Mouse (Mus musculus) heart, embryonic 14.5 days (tissue): ENCODE results near the gene Zcwpw1. TPM values are rescaled to one million over a fixed set of nuclear protein-coding genes. Genes with fewer than 3 reads are reported as not detected.

Source experiments
- ATAC-seq: fragments of 200-750 bp; cut with Nextera tagmentation; 2 replicates; pipeline ENCODE4 v1.8.0; 2017; ENCODE audit warnings: low read depth, moderate TSS enrichment; ENCODE audit not compliant: insufficient number of reproducible peaks, insufficient read depth, low FRiP score
- H3K27ac ChIP-seq, 2 experiments: fragments of 200-500 bp in 1 of 2; fragments of 300-500 bp in 1 of 2; sonication (generic) in 1 of 2; replicated peaks in 1 of 2; 2 replicates each; pipeline ENCODE4 v1.5.1; 2012 to 2014; ENCODE audit warnings: low read depth in 2 of 2, low read length in 2 of 2, control low read depth in 1 of 2, mild to moderate bottlenecking in 1 of 2, mixed read lengths in 1 of 2; ENCODE audit not compliant: control insufficient read depth in 1 of 2, insufficient read depth in 1 of 2
- H3K27me3 ChIP-seq: fragments of 300-500 bp; sonication (generic); 2 replicates; pipeline ENCODE4 v1.6.1; 2014; ENCODE audit warnings: mild to moderate bottlenecking, low read length, control low read depth; ENCODE audit not compliant: control insufficient read depth, insufficient read depth
- H3K36me3 ChIP-seq: fragments of 300-500 bp; sonication (generic); 2 replicates; pipeline ENCODE4 v1.6.1; 2014; ENCODE audit warnings: mild to moderate bottlenecking, control low read depth, low read length, mixed read lengths; ENCODE audit not compliant: control insufficient read depth, insufficient read depth
- H3K4me1 ChIP-seq, 2 experiments: fragments of 200-500 bp in 1 of 2; fragments of 300-500 bp in 1 of 2; sonication (generic) in 1 of 2; 2 replicates each; pipeline ENCODE4 v1.6.1; 2012 to 2014; ENCODE audit warnings: low read length in 2 of 2, control low read depth in 1 of 2, mixed read lengths in 1 of 2; ENCODE audit not compliant: control insufficient read depth in 2 of 2, insufficient read depth in 2 of 2
- H3K4me2 ChIP-seq: fragments of 300-500 bp; sonication (generic); 2 replicates; pipeline ENCODE4 v1.6.1; 2014; ENCODE audit warnings: mild to moderate bottlenecking, low read length
- H3K4me3 ChIP-seq, 2 experiments: fragments of 200-500 bp in 1 of 2; fragments of 300-500 bp in 1 of 2; sonication (generic) in 1 of 2; 2 replicates each; pipeline ENCODE4 v1.5.1; 2012 to 2014; ENCODE audit warnings: low read length in 2 of 2, mild to moderate bottlenecking in 2 of 2, control low read depth in 1 of 2, low read depth in 1 of 2, moderate library complexity in 1 of 2; ENCODE audit not compliant: control insufficient read depth in 1 of 2, insufficient read depth in 1 of 2
- H3K9ac ChIP-seq: fragments of 300-500 bp; sonication (generic); 2 replicates; pipeline ENCODE4 v1.6.1; 2014; ENCODE audit warnings: mild to moderate bottlenecking, low read length
- H3K9me3 ChIP-seq: fragments of 300-500 bp; sonication (generic); 2 replicates; pipeline ENCODE4 v1.6.1; 2016; ENCODE audit warnings: low read length, control low read depth; ENCODE audit not compliant: control insufficient read depth
- WGBS: fragments of 180-500 bp; shearing (Covaris S2); extraction: QIAGEN DNeasy Blood & Tissue Kit; methylation state at CpG from one replicate; pipeline ENCODE4 v1.1.7; 2014; 5-methylcytosine and 5-hydroxymethylcytosine counted together
- polyA plus RNA-seq: library from polyadenylated mRNA; unstranded; fragments of >200 nt; fragmentation: Nextera tagmentation; extraction: Ambion mirVana; gene quantifications from 2 replicates; pipeline ENCODE4 v1.2.1, GENCODE M21; 2014

The Zcwpw1 gene
- polyA plus RNA-seq, result 7.3 and 7.6 TPM in 2 replicates

DNA sequence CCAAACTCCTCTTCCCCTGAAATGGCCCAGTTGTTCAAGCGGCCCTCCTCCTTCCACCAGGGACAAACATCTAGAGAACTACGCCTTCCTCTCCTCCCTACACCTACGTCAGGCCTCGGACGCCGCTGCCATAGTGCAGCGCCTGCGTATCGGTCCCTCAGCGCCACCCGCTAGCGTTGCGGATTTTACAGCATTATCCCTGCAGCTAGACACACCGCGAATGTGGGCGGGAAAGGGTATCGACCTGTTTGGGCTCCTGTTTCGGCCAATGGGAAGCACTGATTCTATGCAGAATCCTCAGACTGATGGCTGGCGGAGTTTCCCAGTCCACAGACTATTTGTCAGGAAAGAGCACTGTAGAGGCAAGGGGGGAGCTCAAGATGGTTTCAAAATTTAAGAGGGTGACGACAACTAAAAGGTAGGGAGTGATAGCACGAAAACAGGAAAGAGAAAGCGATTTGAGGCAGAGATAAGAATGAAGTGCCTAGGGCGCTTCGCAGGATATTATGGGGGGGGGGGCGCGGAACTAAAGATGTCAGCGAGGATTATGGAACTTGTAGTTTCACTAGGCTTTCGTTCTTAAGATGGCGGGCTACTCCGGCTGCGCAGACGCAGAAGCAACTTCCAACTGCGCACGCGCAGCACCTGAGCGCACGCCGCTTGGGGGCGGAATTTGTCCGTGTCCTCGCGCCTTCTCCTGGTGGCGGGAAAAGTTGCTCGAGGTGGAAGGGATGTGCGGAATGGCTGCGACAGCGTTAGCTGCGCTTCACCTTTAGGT lies at the start of gene Zcwpw1, which contains the start of gene Mepce:
Zcwpw1 (plus strand) TSS at position 648 of the 778 bp plus-strand sequence.
Mepce (minus strand) TSS at position 505 of the 778 bp plus-strand sequence.
- WGBS, result 0% methylated on average over 48 of the region's 48 CpGs
- Histone ChIP-seq H3K4me3 (peak within 1 kb of the TSS; percentile 62 to 63), H3K4me2 (peak within 1 kb of the TSS; percentile 77), H3K27ac (peak within 1 kb of the TSS; percentile 97 to 98), H3K4me1 (peaks cover 26 to 28% of the 10 kb centered on the region in 2 experiments), H3K9me3 (no peaks in the 10 kb centered on the region), H3K9ac (peak within 1 kb of the TSS; percentile 96), H3K36me3 (peaks cover 26% of the 10 kb centered on the region), H3K27me3 (no peaks in the 10 kb centered on the region)
- peak; percentile 38 for ATAC-seq

- no peak overlapping the region for H3K4me2 ChIP-seq
- ATAC-seq, result no peak
- no peak overlapping the region for H3K27ac ChIP-seq
- 49% methylated on average over 5 of the region's 5 CpGs for WGBS
- H3K36me3 ChIP-seq, result peaks cover 10% of the 10 kb centered on the region; the same call in 1 of the 2 replicates
- H3K9ac ChIP-seq, result no peak overlapping the region
- no peak overlapping the region for H3K4me3 ChIP-seq
- peaks cover 3 to 8% of the 10 kb centered on the region in 2 experiments; a peak in 3 of 4 replicates for H3K4me1 ChIP-seq
- no peaks in the 10 kb centered on the region for H3K27me3 ChIP-seq
- no peaks in the 10 kb centered on the region for H3K9me3 ChIP-seq
These were observed 49.1 kb upstream of the Zcwpw1 start for GRCm38 (mm10) chr5:137738516-137738915.

DNA sequence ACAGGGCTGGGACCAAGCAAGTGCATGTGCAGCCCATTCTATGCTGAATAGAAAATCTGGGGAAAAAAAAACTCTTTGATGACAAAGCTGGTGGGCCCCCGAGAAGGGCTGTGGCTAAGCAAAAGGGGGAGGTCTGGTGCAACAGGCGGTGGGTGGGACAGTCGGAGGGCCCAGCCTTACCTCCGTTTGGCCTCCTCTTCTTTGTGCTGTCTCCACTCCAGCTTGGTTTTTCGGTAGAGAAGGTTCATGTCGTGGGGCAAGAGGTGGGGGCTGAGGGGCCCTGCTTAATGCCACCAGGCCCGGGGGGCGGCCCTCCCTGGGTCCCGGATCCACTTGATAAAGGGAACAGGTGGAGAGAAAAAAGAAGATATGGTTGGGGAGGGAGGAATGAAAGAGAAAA lies 48.1 kb upstream of the Zcwpw1 start:
- H3K9me3 ChIP-seq, result no peaks in the 10 kb centered on the region
- no peak overlapping the region for H3K27ac ChIP-seq
- H3K4me2 ChIP-seq, result no peak overlapping the region
- 0 out of 2 replicates have a peak overlapping the region, but pooled peaks have one; percentile 8 for H3K9ac ChIP-seq
- H3K4me1 ChIP-seq, result peaks cover 3 to 8% of the 10 kb centered on the region in 2 experiments; a peak in 3 of 4 replicates
- H3K27me3 ChIP-seq, result no peaks in the 10 kb centered on the region
- WGBS, result 74% methylated on average over 9 of the region's 9 CpGs
- H3K36me3 ChIP-seq, result peaks cover 9% of the 10 kb centered on the region; the same call in 1 of the 2 replicates
- no peak for ATAC-seq
- no peak overlapping the region for H3K4me3 ChIP-seq

DNA sequence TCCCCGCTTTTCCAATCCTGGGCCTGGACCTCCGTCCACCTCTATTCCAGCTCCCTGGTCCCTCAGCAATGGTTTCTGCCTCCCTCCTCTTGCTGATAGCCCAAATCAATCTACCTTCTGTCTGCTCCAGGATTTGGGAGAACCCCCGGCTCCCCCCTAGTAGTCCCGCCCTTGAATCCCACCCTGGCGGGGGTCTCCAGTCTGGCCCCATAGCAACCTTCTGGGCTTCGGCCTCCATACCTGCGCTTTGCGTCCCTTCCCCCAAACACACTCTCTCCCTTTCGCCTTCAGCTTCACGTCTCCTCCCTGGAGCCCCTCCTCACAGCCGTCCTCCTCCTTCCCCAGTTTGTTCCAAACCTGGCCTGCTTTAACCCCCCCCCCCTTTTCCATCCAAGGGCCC lies 47.1 kb upstream of the Zcwpw1 start:
- no peak for ATAC-seq
- H3K4me2 ChIP-seq, result peak overlapping the region; percentile 93
- H3K4me3 ChIP-seq, result peak overlapping the region; percentile 66 to 81
- H3K4me1 ChIP-seq, result peaks cover 6 to 10% of the 10 kb centered on the region in 2 experiments; a peak in 3 of 4 replicates
- 22% methylated on average over 11 of the region's 11 CpGs for WGBS
- H3K36me3 ChIP-seq, result peaks cover 1% of the 10 kb centered on the region; the same call in 1 of the 2 replicates
- no peaks in the 10 kb centered on the region for H3K27me3 ChIP-seq
- no peaks in the 10 kb centered on the region for H3K9me3 ChIP-seq
- H3K9ac ChIP-seq, result peak overlapping the region; percentile 78
- no peak overlapping the region for H3K27ac ChIP-seq

GRCm38 (mm10) chr5:137741023-137741931 lies 46.3 kb upstream of the Zcwpw1 start, which contains the start of gene Nyap1:
Gene Nyap1, minus strand, starts transcription at chr5:137741607.
- H3K27ac ChIP-seq, result peak within 1 kb of the TSS; percentile 51 to 72; a peak in 3 of 4 replicates
- WGBS, result under 1% methylated on average over 68 of the region's 71 CpGs
- peak within 1 kb of the TSS; percentile 66 to 81 for H3K4me3 ChIP-seq
- H3K36me3 ChIP-seq, result no peaks in the 10 kb centered on the region
- H3K4me2 ChIP-seq, result peak within 1 kb of the TSS; percentile 93
- H3K9ac ChIP-seq, result peak within 1 kb of the TSS; percentile 78
- H3K9me3 ChIP-seq, result no peaks in the 10 kb centered on the region
- H3K27me3 ChIP-seq, result no peaks in the 10 kb centered on the region
- peaks cover 7 to 11% of the 10 kb centered on the region in 2 experiments; a peak in 3 of 4 replicates for H3K4me1 ChIP-seq
- ATAC-seq, result peak; percentile 66

DNA sequence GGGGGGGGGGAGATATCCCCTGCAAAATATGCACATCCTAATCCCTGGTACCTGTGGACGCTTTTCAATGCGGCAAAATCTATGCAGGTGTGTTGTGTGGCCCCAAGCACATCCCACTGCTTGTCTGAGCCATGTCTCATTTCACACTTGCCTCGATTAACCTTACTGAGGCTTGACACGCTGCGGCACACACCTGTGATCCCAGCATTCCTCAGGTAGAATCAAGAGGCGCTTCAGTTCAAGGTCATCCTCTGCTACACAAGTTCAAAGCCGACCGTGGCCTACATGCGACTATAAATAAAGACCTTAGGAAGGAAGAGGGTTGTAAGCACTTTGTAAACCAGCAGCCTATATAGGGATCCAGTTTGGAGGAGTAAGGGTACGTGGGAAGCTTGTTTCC lies 45.5 kb upstream of the Zcwpw1 start:
- ATAC-seq, result no peak
- no peaks in the 10 kb centered on the region for H3K9me3 ChIP-seq
- WGBS, result 57% methylated on average over 10 of the region's 10 CpGs

GRCm38 (mm10) chr5:137742836-137743235 lies 44.8 kb upstream of the Zcwpw1 start:
- no peak for ATAC-seq
- Histone ChIP-seq H3K9me3 (no peaks in the 10 kb centered on the region), H3K27ac (no peak overlapping the region), H3K4me3 (no peak overlapping the region), H3K4me1 (peaks cover 9 to 15% of the 10 kb centered on the region in 2 experiments; a peak in 3 of 4 replicates), H3K9ac (no peak overlapping the region), H3K36me3 (no peaks in the 10 kb centered on the region), H3K27me3 (no peaks in the 10 kb centered on the region), H3K4me2 (no peak overlapping the region)
- WGBS, result 91% methylated on average over 6 of the region's 6 CpGs

More for the DNA sequence above, 45.5 kb upstream of the Zcwpw1 start:
- peak overlapping the region; percentile 78 for H3K9ac ChIP-seq
- no peaks in the 10 kb centered on the region for H3K36me3 ChIP-seq
- peak overlapping the region in 1 of 2 experiments; percentile 66; a peak in 1 of 4 replicates for H3K4me3 ChIP-seq
- peak overlapping the region; percentile 93 for H3K4me2 ChIP-seq
- H3K4me1 ChIP-seq, result peaks cover 7 to 11% of the 10 kb centered on the region in 2 experiments; a peak in 3 of 4 replicates
- H3K27ac ChIP-seq, result no peak overlapping the region
- no peaks in the 10 kb centered on the region for H3K27me3 ChIP-seq
